Mouse (Mus musculus): Measurements from ENCODE around the gene Lgr5.

Gene Lgr5

DNA sequence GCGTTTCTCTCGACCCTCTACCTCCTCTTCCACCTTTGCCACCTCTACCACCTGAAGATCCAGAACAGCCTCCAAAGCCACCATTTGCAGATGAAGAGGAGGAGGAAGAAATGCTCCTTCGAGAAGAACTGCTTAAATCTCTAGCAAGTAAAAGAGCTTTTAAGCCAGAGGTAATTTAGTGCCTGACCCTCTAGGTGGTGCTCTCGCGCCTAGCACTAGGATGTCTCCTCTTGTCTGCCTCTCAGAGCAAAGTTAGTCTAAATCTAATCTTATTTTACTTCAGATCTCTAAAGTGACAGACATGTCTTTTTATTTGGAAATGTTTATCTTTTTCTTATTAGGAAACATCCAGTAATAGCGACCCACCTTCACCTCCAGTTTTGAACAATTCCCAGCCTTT lies 181.2 kb downstream of the Lgr5 start:
- DNase-seq: peak; percentile 47 to 59
